Mouse (Mus musculus): ENCODE measurements around the gene Fam171a1.

- no peak for TF ChIP-seq POLR2A (IDR thresholded peaks at IDR 0.05; ENCODE audit: insufficient read depth, low read depth, low read length)
- no peak for TF ChIP-seq CTCF (IDR thresholded peaks at IDR 0.05)
- no peak for TF ChIP-seq EP300 (IDR thresholded peaks at IDR 0.05; ENCODE audit: insufficient read depth, low read depth, low read length)
Observed at GRCm38 (mm10) chr2:3206975-3207642, 93.1 kb downstream of the Fam171a1 start.
